Mouse (Mus musculus) stomach, postnatal 0 days (tissue): Measurements from ENCODE around the gene Dmrt2.

Experiments
- CTCF ChIP-seq: IDR thresholded peaks from 2 replicates; pipeline ENCODE4 v1.5.1; 2016; ENCODE audit warnings: antibody characterized with exemption, low read depth, mild to moderate bottlenecking, moderate library complexity
- EP300 ChIP-seq: optimal IDR thresholded peaks from 2 replicates; pipeline ENCODE3; 2016; ENCODE audit warnings: antibody characterized with exemption

DNA sequence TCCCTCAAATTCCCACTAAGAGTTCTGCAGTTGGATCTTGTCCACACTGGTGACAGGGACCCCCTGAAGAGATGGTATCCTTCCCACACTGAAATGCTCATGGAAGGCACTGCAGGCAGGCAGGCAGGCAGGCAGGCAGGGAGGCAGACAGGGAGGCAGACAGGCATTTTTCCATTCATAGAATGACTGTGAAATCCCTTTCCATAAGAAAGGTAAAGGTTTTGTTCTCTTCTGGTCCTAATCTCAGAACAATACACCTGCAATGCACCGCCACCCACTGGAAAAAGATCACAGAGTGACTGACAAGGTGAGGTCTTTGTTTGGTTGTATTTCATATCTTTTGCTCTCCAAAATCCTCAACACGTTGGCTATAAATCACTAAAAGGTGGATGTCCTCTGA is 42.7 kb downstream of the Dmrt2 start:
- TF ChIP-seq CTCF (no peak), EP300 (no peak)
